Mouse (Mus musculus): ENCODE measurements at regions not wholly inside any gene's neighbourhood (a gene's known extent, or its start where the extent isn't known, plus 50 kb on each side); places are given as distances from the start of the nearest gene placed in this dataset.
"Not testable (repeated sequence)": the region's sequence is repeated elsewhere in the genome, so short reads cannot be mapped to it uniquely, and the experiment has no call there.

- not testable (repeated sequence) for H3K4me3 ChIP-seq; ATAC-seq (ENCODE audit: low FRiP score); H3K4me1 ChIP-seq (replicated peaks); H3K4me2 ChIP-seq; H3K27me3 ChIP-seq; H3K9ac ChIP-seq; H3K27ac ChIP-seq; H3K9me3 ChIP-seq; H3K36me3 ChIP-seq
- WGBS: 49% methylated on average over 12 of the region's 12 CpGs
Measured at GRCm38 (mm10) chr6:3201507-3201906, 197.9 kb downstream of the Samd9l start.

- Histone ChIP-seq H3K4me2 (no peak overlapping the region), H3K4me1 (replicated peaks) (no peaks in the 10 kb centered on the region), H3K27me3 (no peaks in the 10 kb centered on the region), H3K9me3 (peaks cover 3% of the 10 kb centered on the region; the same call in 1 of the 2 replicates), H3K27ac (no peak overlapping the region), H3K36me3 (no peaks in the 10 kb centered on the region), H3K9ac (no peak overlapping the region), H3K4me3 (no peak overlapping the region)
- ATAC-seq (ENCODE audit: low FRiP score): no peak
- WGBS: 66% methylated on average over 33 of the region's 33 CpGs
Measured at GRCm38 (mm10) chr6:3201107-3201506, 198.3 kb downstream of the Samd9l start.

- H3K9ac ChIP-seq; H3K27me3 ChIP-seq; H3K4me1 ChIP-seq (replicated peaks); H3K27ac ChIP-seq; H3K4me2 ChIP-seq; H3K4me3 ChIP-seq; H3K9me3 ChIP-seq; H3K36me3 ChIP-seq; ATAC-seq (ENCODE audit: low FRiP score): not testable (repeated sequence)
- 85% methylated on average over 18 of the region's 18 CpGs for WGBS
Measured at GRCm38 (mm10) chr6:3200586-3200985, 198.8 kb downstream of the Samd9l start.

- ATAC-seq (ENCODE audit: low FRiP score): peak; percentile 52
- not testable (repeated sequence) for H3K4me3 ChIP-seq
Measured at GRCm38 (mm10) chr6:3192424-3192820, 206.9 kb downstream of the Samd9l start.

GRCm38 (mm10) chr6:3191695-3192423 lies 207.5 kb downstream of the Samd9l start:
- 0 out of 2 replicates have a peak, but pooled peaks have one; percentile 32 for ATAC-seq (ENCODE audit: low FRiP score)
- 89% methylated on average over 6 of the region's 6 CpGs for WGBS

More at GRCm38 (mm10) chr6:3192424-3192820, 206.9 kb downstream of the Samd9l start:
- not testable (repeated sequence) for H3K9ac ChIP-seq; H3K4me1 ChIP-seq (replicated peaks); H3K27me3 ChIP-seq; H3K4me2 ChIP-seq; H3K27ac ChIP-seq; H3K36me3 ChIP-seq
- 75% methylated on average over 1 of the region's 1 CpGs for WGBS
- peaks cover 16% of the 10 kb centered on the region for H3K9me3 ChIP-seq

GRCm38 (mm10) chr6:3183819-3184199 lies 215.6 kb downstream of the Samd9l start:
- 44% methylated on average over 5 of the region's 5 CpGs for WGBS
- peaks cover 28% of the 10 kb centered on the region for H3K9me3 ChIP-seq
- no peak overlapping the region for H3K27ac ChIP-seq
- no peaks in the 10 kb centered on the region for H3K4me1 ChIP-seq (replicated peaks)
- H3K4me3 ChIP-seq: no peak overlapping the region
- H3K9ac ChIP-seq: no peak overlapping the region
- no peak for ATAC-seq (ENCODE audit: low FRiP score)
- H3K27me3 ChIP-seq: no peaks in the 10 kb centered on the region
- no peaks in the 10 kb centered on the region for H3K36me3 ChIP-seq
- no peak overlapping the region for H3K4me2 ChIP-seq

More at GRCm38 (mm10) chr6:3191695-3192423, 207.5 kb downstream of the Samd9l start:
- peaks cover 16% of the 10 kb centered on the region for H3K9me3 ChIP-seq
- H3K9ac ChIP-seq; H3K4me3 ChIP-seq; H3K4me1 ChIP-seq (replicated peaks); H3K27ac ChIP-seq; H3K4me2 ChIP-seq; H3K27me3 ChIP-seq; H3K36me3 ChIP-seq: not testable (repeated sequence)

- Histone ChIP-seq H3K9ac (no peak overlapping the region), H3K27me3 (no peaks in the 10 kb centered on the region), H3K4me2 (peak overlapping the region; percentile 41), H3K4me1 (replicated peaks) (no peaks in the 10 kb centered on the region), H3K27ac (no peak overlapping the region), H3K9me3 (peaks cover 28% of the 10 kb centered on the region), H3K4me3 (peak overlapping the region; percentile 23), H3K36me3 (no peaks in the 10 kb centered on the region)
- 46% methylated on average over 33 of the region's 33 CpGs for WGBS
- ATAC-seq (ENCODE audit: low FRiP score): peak; percentile 82
Measured at GRCm38 (mm10) chr6:3182889-3183818, 216.2 kb downstream of the Samd9l start.

GRCm38 (mm10) chr6:3182424-3182841 lies 216.9 kb downstream of the Samd9l start:
- H3K4me2 ChIP-seq: peak overlapping the region; percentile 41
- peaks cover 28% of the 10 kb centered on the region for H3K9me3 ChIP-seq
- WGBS: 47% methylated on average over 17 of the region's 17 CpGs
- peak; percentile 64 for ATAC-seq (ENCODE audit: low FRiP score)
- H3K4me1 ChIP-seq (replicated peaks); H3K27ac ChIP-seq; H3K9ac ChIP-seq; H3K27me3 ChIP-seq; H3K36me3 ChIP-seq: not testable (repeated sequence)
- peak overlapping the region; percentile 23 for H3K4me3 ChIP-seq

- not testable (repeated sequence) for H3K4me1 ChIP-seq (replicated peaks); ATAC-seq (ENCODE audit: low FRiP score); H3K36me3 ChIP-seq; H3K27me3 ChIP-seq; H3K4me2 ChIP-seq; H3K9ac ChIP-seq; H3K4me3 ChIP-seq; H3K27ac ChIP-seq
- 83% methylated on average over 8 of the region's 10 CpGs for whole genome bisulfite sequencing
- H3K9me3 ChIP-seq: peaks cover 28% of the 10 kb centered on the region
Measured at GRCm38 (mm10) chr6:3179603-3180348, 219.6 kb downstream of the Samd9l start.

GRCm38 (mm10) chr6:3169479-3169878 lies 229.9 kb downstream of the Samd9l start:
- H3K27ac ChIP-seq; H3K9ac ChIP-seq; H3K9me3 ChIP-seq; H3K36me3 ChIP-seq; H3K4me3 ChIP-seq; H3K27me3 ChIP-seq; H3K4me2 ChIP-seq; ATAC-seq (ENCODE audit: low FRiP score); H3K4me1 ChIP-seq (replicated peaks): not testable (repeated sequence)
- 62% methylated on average over 4 of the region's 4 CpGs for WGBS

GRCm38 (mm10) chr6:3166149-3166548 lies 233.2 kb downstream of the Samd9l start:
- 43% methylated on average over 1 of the region's 1 CpGs for WGBS
- H3K36me3 ChIP-seq; ATAC-seq (ENCODE audit: low FRiP score); H3K4me2 ChIP-seq; H3K4me1 ChIP-seq (replicated peaks); H3K27me3 ChIP-seq; H3K4me3 ChIP-seq; H3K9ac ChIP-seq; H3K9me3 ChIP-seq; H3K27ac ChIP-seq: not testable (repeated sequence)

GRCm38 (mm10) chr6:3151901-3152300 lies 247.5 kb downstream of the Samd9l start:
- not testable (repeated sequence) for ATAC-seq (ENCODE audit: low FRiP score); H3K4me1 ChIP-seq (replicated peaks); H3K4me2 ChIP-seq; H3K4me3 ChIP-seq; H3K27ac ChIP-seq; H3K36me3 ChIP-seq; H3K9me3 ChIP-seq; H3K27me3 ChIP-seq; H3K9ac ChIP-seq
- WGBS: 35% methylated on average over 2 of the region's 2 CpGs
